Mouse (Mus musculus): Measurements from ENCODE around the gene Ube2j1. TPM values are rescaled to one million over a fixed set of nuclear protein-coding genes. Genes with fewer than 3 reads are reported as not detected.
"Not testable (repeated sequence)": the region's sequence is repeated elsewhere in the genome, so short reads cannot be mapped to it uniquely, and the experiment has no call there.

The Ube2j1 gene
- polyA plus RNA-seq, 1 experiment from 2014 or later: 42.3 TPM

- ATAC-seq (ENCODE audit: insufficient read depth, low FRiP score, low read depth): no peak
- H3K4me3 ChIP-seq (replicated peaks): no peak overlapping the region
- H3K27me3 ChIP-seq (replicated peaks): no peaks in the 10 kb centered on the region
- no peaks in the 10 kb centered on the region for H3K9me3 ChIP-seq
- no peaks in the 10 kb centered on the region for H3K4me1 ChIP-seq
- no peak overlapping the region for H3K4me2 ChIP-seq
- no peaks in the 10 kb centered on the region for H3K36me3 ChIP-seq
- H3K9ac ChIP-seq: no peak overlapping the region
- WGBS: 72% methylated on average over 3 of the region's 3 CpGs
- H3K27ac ChIP-seq: no peak overlapping the region
These were observed 37.0 kb upstream of the Ube2j1 start for GRCm38 (mm10) chr4:32994168-32994567.

DNA sequence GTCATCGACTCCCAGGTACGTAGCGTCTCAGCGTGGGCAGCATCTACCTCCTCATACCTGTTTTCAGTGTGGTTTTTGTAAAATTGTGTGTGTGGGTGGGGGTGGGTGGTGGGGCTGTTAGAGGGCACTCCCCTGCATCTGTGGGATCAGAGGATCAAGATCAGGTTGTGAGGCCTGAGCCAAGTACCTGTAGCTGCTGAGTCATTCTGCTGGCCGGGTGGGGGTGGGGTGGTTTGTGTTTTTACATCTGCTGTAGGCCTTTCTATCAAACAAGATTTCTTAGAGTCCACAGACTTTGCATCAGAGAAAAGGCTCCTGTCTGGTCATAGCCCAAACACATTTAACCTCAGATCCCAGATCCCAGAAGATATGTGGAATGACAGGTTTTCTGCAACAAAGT, 35.1 kb upstream of the Ube2j1 start:
- H3K27me3 ChIP-seq (replicated peaks): no peaks in the 10 kb centered on the region
- H3K27ac ChIP-seq: no peak overlapping the region
- no peak overlapping the region for H3K4me2 ChIP-seq
- ATAC-seq (ENCODE audit: insufficient read depth, low FRiP score, low read depth): no peak
- no peaks in the 10 kb centered on the region for H3K36me3 ChIP-seq
- no peak overlapping the region for H3K4me3 ChIP-seq (replicated peaks)
- WGBS: 90% methylated on average over 5 of the region's 5 CpGs
- no peaks in the 10 kb centered on the region for H3K4me1 ChIP-seq
- H3K9me3 ChIP-seq: no peaks in the 10 kb centered on the region
- H3K9ac ChIP-seq: no peak overlapping the region

DNA sequence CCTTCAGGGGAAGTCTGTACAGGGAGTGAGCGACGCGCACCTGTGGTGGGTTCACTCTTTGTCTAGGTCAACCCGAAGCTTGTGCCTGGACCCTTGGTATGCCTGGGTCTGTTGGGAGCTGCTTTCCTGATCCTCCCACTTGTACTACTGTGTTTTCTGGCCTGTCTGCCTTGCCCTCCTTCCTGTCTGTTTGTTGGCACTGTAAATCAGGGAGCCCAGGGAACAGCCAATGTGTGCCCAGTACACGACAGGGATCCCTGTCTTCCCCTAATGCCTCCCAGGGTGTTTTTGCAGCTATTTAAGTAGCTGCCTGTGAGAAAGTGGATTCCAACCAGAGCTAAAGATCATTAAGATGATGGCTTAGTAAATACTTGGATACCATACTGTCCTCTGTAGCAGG, 33.6 kb upstream of the Ube2j1 start:
- H3K27ac ChIP-seq: no peak overlapping the region
- WGBS: 78% methylated on average over 5 of the region's 5 CpGs
- H3K27me3 ChIP-seq (replicated peaks): no peaks in the 10 kb centered on the region
- H3K4me1 ChIP-seq: no peaks in the 10 kb centered on the region
- no peaks in the 10 kb centered on the region for H3K36me3 ChIP-seq
- H3K4me2 ChIP-seq: no peak overlapping the region
- H3K9me3 ChIP-seq: no peaks in the 10 kb centered on the region
- ATAC-seq (ENCODE audit: insufficient read depth, low FRiP score, low read depth): no peak
- no peak overlapping the region for H3K9ac ChIP-seq
- no peak overlapping the region for H3K4me3 ChIP-seq (replicated peaks)

- Histone ChIP-seq H3K9me3 (no peaks in the 10 kb centered on the region), H3K36me3 (no peaks in the 10 kb centered on the region), H3K9ac (no peak overlapping the region), H3K4me1 (no peaks in the 10 kb centered on the region), H3K4me2 (no peak overlapping the region), H3K27ac (no peak overlapping the region), H3K4me3 (replicated peaks) (no peak overlapping the region), H3K27me3 (replicated peaks) (no peaks in the 10 kb centered on the region)
- WGBS: 91% methylated on average over 8 of the region's 8 CpGs
- ATAC-seq (ENCODE audit: insufficient read depth, low FRiP score, low read depth): no peak
These were observed 32.2 kb upstream of the Ube2j1 start for GRCm38 (mm10) chr4:32998996-32999395.

DNA sequence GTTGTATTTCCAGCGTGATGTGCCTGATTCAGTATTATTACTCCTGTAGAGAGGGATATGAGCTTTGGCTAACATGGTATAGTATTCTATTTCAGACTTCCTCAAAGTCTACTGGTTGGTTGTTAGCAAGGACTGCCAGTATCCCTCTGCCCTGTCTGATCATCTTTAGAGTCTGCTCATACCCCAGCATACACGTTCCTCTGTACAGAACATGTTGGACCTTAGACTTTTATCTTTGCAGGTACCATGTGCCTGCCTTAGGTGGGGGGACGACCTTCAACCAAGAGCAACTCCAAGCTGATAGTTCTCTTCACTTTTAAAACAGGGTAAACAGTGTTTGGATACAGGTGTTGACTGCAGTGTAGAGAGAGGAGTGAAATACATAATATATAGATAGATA, 29.1 kb upstream of the Ube2j1 start:
- Histone ChIP-seq H3K4me1 (no peaks in the 10 kb centered on the region), H3K27me3 (replicated peaks) (no peaks in the 10 kb centered on the region), H3K27ac (no peak overlapping the region), H3K4me2 (no peak overlapping the region), H3K4me3 (replicated peaks) (no peak overlapping the region), H3K36me3 (no peaks in the 10 kb centered on the region), H3K9me3 (no peaks in the 10 kb centered on the region), H3K9ac (no peak overlapping the region)
- ATAC-seq (ENCODE audit: insufficient read depth, low FRiP score, low read depth): no peak
- WGBS: 71% methylated on average over 3 of the region's 3 CpGs

GRCm38 (mm10) chr4:33005595-33006470, 25.4 kb upstream of the Ube2j1 start:
- not testable (repeated sequence) for H3K4me3 ChIP-seq (replicated peaks); H3K27me3 ChIP-seq (replicated peaks); H3K9me3 ChIP-seq; H3K27ac ChIP-seq; H3K36me3 ChIP-seq; H3K4me2 ChIP-seq; H3K4me1 ChIP-seq; ATAC-seq (ENCODE audit: insufficient read depth, low FRiP score, low read depth); H3K9ac ChIP-seq
- WGBS: 87% methylated on average over 10 of the region's 10 CpGs

DNA sequence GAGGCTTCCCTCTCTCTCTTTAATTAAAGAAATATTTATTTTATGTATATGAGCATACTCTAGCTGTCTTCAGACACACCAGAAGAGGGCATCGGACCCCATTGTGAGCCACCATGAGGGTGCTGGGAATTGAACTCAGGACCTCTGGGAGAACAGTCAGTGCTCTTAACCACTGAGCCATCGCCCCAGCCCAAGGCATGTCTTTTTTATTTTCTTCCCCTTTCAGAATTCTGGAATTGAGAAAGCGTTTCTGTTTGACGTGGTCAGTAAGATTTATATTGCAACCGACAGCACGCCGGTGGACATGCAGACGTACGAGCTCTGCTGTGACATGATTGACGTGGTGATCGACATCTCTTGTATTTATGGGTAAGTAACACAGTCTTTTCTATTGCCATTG, 24.4 kb upstream of the Ube2j1 start:
- Histone ChIP-seq H3K36me3 (no peaks in the 10 kb centered on the region), H3K4me3 (replicated peaks) (no peak overlapping the region), H3K9me3 (no peaks in the 10 kb centered on the region), H3K27ac (no peak overlapping the region), H3K27me3 (replicated peaks) (no peaks in the 10 kb centered on the region), H3K4me2 (no peak overlapping the region), H3K9ac (no peak overlapping the region), H3K4me1 (no peaks in the 10 kb centered on the region)
- WGBS: 88% methylated on average over 11 of the region's 11 CpGs
- no peak for ATAC-seq (ENCODE audit: insufficient read depth, low FRiP score, low read depth)

GRCm38 (mm10) chr4:33007443-33008217, 23.6 kb upstream of the Ube2j1 start:
- Histone ChIP-seq H3K4me2 (no peak overlapping the region), H3K9me3 (no peaks in the 10 kb centered on the region), H3K9ac (no peak overlapping the region), H3K27me3 (replicated peaks) (no peaks in the 10 kb centered on the region), H3K4me3 (replicated peaks) (no peak overlapping the region), H3K27ac (no peak overlapping the region), H3K4me1 (no peaks in the 10 kb centered on the region), H3K36me3 (no peaks in the 10 kb centered on the region)
- WGBS: 57% methylated on average over 9 of the region's 9 CpGs
- ATAC-seq (ENCODE audit: insufficient read depth, low FRiP score, low read depth): no peak

DNA sequence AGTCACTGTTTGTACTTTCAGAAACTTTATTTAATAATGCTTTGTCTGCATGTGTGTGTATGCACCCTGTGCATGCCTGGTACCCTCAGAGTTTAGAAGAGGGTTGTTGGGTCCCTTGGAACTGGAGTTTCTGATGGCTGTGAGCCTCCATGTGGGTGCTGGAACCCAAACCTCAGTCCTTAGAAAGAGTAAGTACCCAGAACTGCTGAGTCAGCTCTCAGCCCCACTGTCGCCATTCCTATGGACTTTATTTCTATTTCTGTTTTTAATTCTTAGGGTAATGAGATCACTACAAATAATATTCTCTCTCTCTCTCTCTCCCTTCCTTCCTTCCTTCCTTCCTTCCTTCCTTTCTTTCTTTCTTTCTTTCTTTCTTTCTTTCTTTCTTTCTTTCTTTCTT, 21.1 kb upstream of the Ube2j1 start:
- Histone ChIP-seq H3K4me3 (replicated peaks) (no peak overlapping the region), H3K27ac (no peak overlapping the region), H3K4me2 (no peak overlapping the region), H3K27me3 (replicated peaks) (no peaks in the 10 kb centered on the region), H3K9ac (no peak overlapping the region), H3K9me3 (no peaks in the 10 kb centered on the region), H3K4me1 (no peaks in the 10 kb centered on the region), H3K36me3 (no peaks in the 10 kb centered on the region)
- no peak for ATAC-seq (ENCODE audit: insufficient read depth, low FRiP score, low read depth)
- WGBS: 90% methylated on average over 1 of the region's 1 CpGs

GRCm38 (mm10) chr4:33012484-33012883, 18.7 kb upstream of the Ube2j1 start:
- WGBS: 81% methylated on average over 4 of the region's 4 CpGs
- H3K36me3 ChIP-seq: no peaks in the 10 kb centered on the region

GRCm38 (mm10) chr4:33018361-33018999, 12.7 kb upstream of the Ube2j1 start:
- H3K9ac ChIP-seq: no peak overlapping the region
- no peak for ATAC-seq (ENCODE audit: insufficient read depth, low FRiP score, low read depth)
- 53% methylated on average over 9 of the region's 9 CpGs for WGBS
- no peak overlapping the region for H3K4me3 ChIP-seq (replicated peaks)
- H3K4me2 ChIP-seq: no peak overlapping the region
- H3K36me3 ChIP-seq: no peaks in the 10 kb centered on the region
- no peak overlapping the region for H3K27ac ChIP-seq
- H3K4me1 ChIP-seq: no peaks in the 10 kb centered on the region
- H3K27me3 ChIP-seq (replicated peaks): no peaks in the 10 kb centered on the region
- no peaks in the 10 kb centered on the region for H3K9me3 ChIP-seq

More at GRCm38 (mm10) chr4:33012484-33012883, 18.7 kb upstream of the Ube2j1 start:
- Histone ChIP-seq H3K4me1 (no peaks in the 10 kb centered on the region), H3K27me3 (replicated peaks) (no peaks in the 10 kb centered on the region), H3K4me2 (no peak overlapping the region), H3K4me3 (replicated peaks) (no peak overlapping the region), H3K9me3 (no peaks in the 10 kb centered on the region), H3K9ac (no peak overlapping the region), H3K27ac (no peak overlapping the region)
- ATAC-seq (ENCODE audit: insufficient read depth, low FRiP score, low read depth): no peak

DNA sequence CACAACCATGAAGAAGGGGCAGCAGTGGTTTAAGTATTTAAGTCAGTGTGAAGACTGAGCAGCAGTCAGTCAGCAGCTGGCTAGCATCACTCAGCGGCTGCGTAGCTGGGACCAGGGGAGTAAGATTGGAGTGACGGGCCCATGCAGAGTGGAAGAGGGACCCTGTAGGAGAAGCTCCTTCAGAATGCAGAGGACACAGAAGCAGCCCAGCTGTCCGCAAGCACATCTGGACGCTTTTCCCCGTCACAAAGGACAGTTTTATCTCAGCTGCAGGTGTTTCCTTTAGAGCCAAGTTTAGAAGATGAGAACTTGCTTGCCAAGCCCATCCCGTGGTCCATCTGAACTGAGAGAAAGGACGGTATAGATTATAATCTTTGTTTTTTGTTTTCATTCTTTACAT, 6.8 kb upstream of the Ube2j1 start:
- no peak for ATAC-seq (ENCODE audit: insufficient read depth, low FRiP score, low read depth)
- Histone ChIP-seq H3K9ac (no peak overlapping the region), H3K9me3 (no peaks in the 10 kb centered on the region), H3K4me1 (no peaks in the 10 kb centered on the region), H3K27me3 (replicated peaks) (no peaks in the 10 kb centered on the region), H3K36me3 (peaks cover 3% of the 10 kb centered on the region; the same call in 1 of the 2 replicates), H3K4me3 (replicated peaks) (no peak overlapping the region), H3K4me2 (no peak overlapping the region), H3K27ac (no peak overlapping the region)
- WGBS: 69% methylated on average over 8 of the region's 8 CpGs

All from stomach, embryonic 15.5 days (tissue).